ENCODE assay signal across 8 mouse cellular contexts in genomic region chr13:21753051-21753523, GRCm38 (mm10). TPM values are rescaled to one million over a fixed set of nuclear protein-coding genes. Genes with fewer than 3 reads are reported as not detected.
DNase-seq lines count a peak whose midpoint lies in the region; ATAC-seq and TF ChIP-seq lines count a peak whose summit lies in the region.

No protein-coding gene starts in this region.

- no peak for DNase-seq in cerebellum, adult 2 months
- no peak for DNase-seq in cerebellum, adult 9-10 months
- DNase-seq in A20 (ENCODE audit: low read depth, low spot score), result peak; percentile 77
- DNase-seq in liver, embryonic 11.5 days (ENCODE audit: low spot score), result no peak
- DNase-seq in cerebellum, postnatal 4 days (ENCODE audit: low spot score in 2 of 2), result no peak
- no peak for DNase-seq in cerebellum, postnatal 10 days

- no peaks in the 10 kb centered on the region for H3K9me3 ChIP-seq in liver, embryonic 11.5 days (ENCODE audit: control insufficient read depth, low read length)
- no peaks in the 10 kb centered on the region for H3K9me3 ChIP-seq in stomach, embryonic 16.5 days (replicated peaks; ENCODE audit: control insufficient read depth, low read length)

- TF ChIP-seq POLR2A in cerebellum, adult 2 months (IDR thresholded peaks at IDR 0.05; ENCODE audit: borderline replicate concordance, insufficient read depth, low read length), result no peak
- TF ChIP-seq POLR2A in embryonic fibroblast, embryonic 13.5 days (IDR thresholded peaks at IDR 0.05; ENCODE audit: low read depth, low read length), result no peak; the same call in 1 of the 2 replicates

- H3K4me1 ChIP-seq in cerebellum, adult 2 months (ENCODE audit: control insufficient read depth, insufficient read depth, low read length), result no peaks in the 10 kb centered on the region
- peaks cover 6% of the 10 kb centered on the region for H3K4me1 ChIP-seq in embryonic fibroblast, embryonic 13.5 days (ENCODE audit: control insufficient read depth, insufficient read depth, low read length)
- peaks cover 11% of the 10 kb centered on the region for H3K4me1 ChIP-seq in liver, embryonic 11.5 days (replicated peaks; ENCODE audit: control insufficient read depth, insufficient read depth, low read length)
- peaks cover 20% of the 10 kb centered on the region for H3K4me1 ChIP-seq in stomach, embryonic 16.5 days (ENCODE audit: control insufficient read depth, insufficient read depth, low read length)

- no peaks in the 10 kb centered on the region for H3K36me3 ChIP-seq in liver, embryonic 11.5 days (ENCODE audit: control insufficient read depth, insufficient read depth, low read length)
- H3K36me3 ChIP-seq in stomach, embryonic 16.5 days (ENCODE audit: control insufficient read depth, insufficient read depth, low read length), result no peaks in the 10 kb centered on the region

- TF ChIP-seq CTCF in cerebellum, adult 2 months (IDR thresholded peaks at IDR 0.05; ENCODE audit: borderline replicate concordance, insufficient read depth, low read depth, low read length), result no peak
- TF ChIP-seq CTCF in embryonic fibroblast, embryonic 13.5 days (IDR thresholded peaks at IDR 0.05; ENCODE audit: borderline replicate concordance, insufficient read depth, low read length), result no peak

- H3K27ac ChIP-seq in cerebellum, adult 2 months (ENCODE audit: insufficient read depth, low read length), result peak overlapping the region; percentile 57
- peak overlapping the region; percentile 69 for H3K27ac ChIP-seq in embryonic fibroblast, embryonic 13.5 days (ENCODE audit: insufficient read depth, low read length)
- peak overlapping the region; percentile 97 for H3K27ac ChIP-seq in liver, embryonic 11.5 days (ENCODE audit: low read depth, low read length)
- H3K27ac ChIP-seq in stomach, embryonic 16.5 days (ENCODE audit: low read length), result peak overlapping the region; percentile 95

- WGBS in cerebellum, adult 2 months, result 4% methylated on average over 10 of the region's 10 CpGs
- 2% methylated on average over 10 of the region's 10 CpGs for WGBS in liver, embryonic 11.5 days
- 3% methylated on average over 10 of the region's 10 CpGs for WGBS in stomach, embryonic 16.5 days

- H3K27me3 ChIP-seq in cerebellum, adult 2 months (ENCODE audit: control insufficient read depth, insufficient read depth, low read length), result no peaks in the 10 kb centered on the region
- no peaks in the 10 kb centered on the region for H3K27me3 ChIP-seq in liver, embryonic 11.5 days (replicated peaks; ENCODE audit: control insufficient read depth, insufficient read depth, low read length)
- H3K27me3 ChIP-seq in stomach, embryonic 16.5 days (ENCODE audit: control insufficient read depth, insufficient read depth, low read length), result no peaks in the 10 kb centered on the region

- ATAC-seq in liver, embryonic 11.5 days (replicated peaks; ENCODE audit: low FRiP score), result no peak
- no peak for ATAC-seq in stomach, embryonic 16.5 days (ENCODE audit: insufficient read depth, low FRiP score)

- peak overlapping the region; percentile 66 for H3K9ac ChIP-seq in liver, embryonic 11.5 days (ENCODE audit: low read depth, low read length)
- peak overlapping the region; percentile 74 for H3K9ac ChIP-seq in stomach, embryonic 16.5 days (ENCODE audit: low read length)

- H3K4me2 ChIP-seq in liver, embryonic 11.5 days, result peak overlapping the region; percentile 61
- H3K4me2 ChIP-seq in stomach, embryonic 16.5 days (ENCODE audit: low read depth, low read length), result peak overlapping the region; percentile 79

- peak overlapping the region; percentile 47 for H3K4me3 ChIP-seq in cerebellum, adult 2 months (replicated peaks; ENCODE audit: insufficient read depth, low read depth, low read length)
- H3K4me3 ChIP-seq in embryonic fibroblast, embryonic 13.5 days (ENCODE audit: insufficient read depth, low read length), result peak overlapping the region; percentile 49
- peak overlapping the region; percentile 41 for H3K4me3 ChIP-seq in liver, embryonic 11.5 days (ENCODE audit: low read depth, low read length)
- peak overlapping the region; percentile 50 for H3K4me3 ChIP-seq in stomach, embryonic 16.5 days (replicated peaks; ENCODE audit: low read length)

RNA-seq across cellular contexts. Expression of gene Hist1h2ak, which starts 0.5 kb away (rescaled TPM):
- polyA plus RNA-seq in cerebellum, adult 2 months (2012; rRNA removed), result 1.9 and 2.4 TPM in 2 replicates
- polyA plus RNA-seq in embryonic fibroblast, embryonic 13.5 days (2011; ENCODE audit: insufficient read length, low read depth, missing spikeins), result 5.3 TPM in 1 of 2 replicates, not detected in the other
- 7.6 and 7.7 TPM in 2 replicates for polyA plus RNA-seq in liver, embryonic 11.5 days (2014; fragmentation: Nextera tagmentation; extraction: Ambion mirVana)
- 18.1 and 21.5 TPM in 2 replicates for polyA plus RNA-seq in stomach, embryonic 16.5 days (2015; fragmentation: Nextera tagmentation; extraction: Ambion mirVana)

RNA-seq across cellular contexts. Expression of gene Hist1h2bn, which starts 0.8 kb away (rescaled TPM):
- polyA plus RNA-seq in cerebellum, adult 2 months (2012; rRNA removed), result 1.2 and 2.6 TPM in 2 replicates
- 2.4 and 9.6 TPM in 2 replicates for polyA plus RNA-seq in embryonic fibroblast, embryonic 13.5 days (2011; ENCODE audit: insufficient read length, low read depth, missing spikeins)
- polyA plus RNA-seq in liver, embryonic 11.5 days (2014; fragmentation: Nextera tagmentation; extraction: Ambion mirVana), result 1.9 and 2.0 TPM in 2 replicates
- polyA plus RNA-seq in stomach, embryonic 16.5 days (2015; fragmentation: Nextera tagmentation; extraction: Ambion mirVana), result 1.3 and 2.9 TPM in 2 replicates

RNA-seq across cellular contexts. Expression of gene Hist1h4k, which starts 2.8 kb away (rescaled TPM):
- 16.9 and 17.5 TPM in 2 replicates for polyA plus RNA-seq in cerebellum, adult 2 months (2012; rRNA removed)
- 1.9 and 7.3 TPM in 2 replicates for polyA plus RNA-seq in embryonic fibroblast, embryonic 13.5 days (2011; ENCODE audit: insufficient read length, low read depth, missing spikeins)
- 2.4 and 5.1 TPM in 2 replicates for polyA plus RNA-seq in liver, embryonic 11.5 days (2014; fragmentation: Nextera tagmentation; extraction: Ambion mirVana)
- 3.9 and 8.4 TPM in 2 replicates for polyA plus RNA-seq in stomach, embryonic 16.5 days (2015; fragmentation: Nextera tagmentation; extraction: Ambion mirVana)

RNA-seq across cellular contexts. Expression of gene Hist1h4j, which starts 18.2 kb away (rescaled TPM):
- polyA plus RNA-seq in cerebellum, adult 2 months (2012; rRNA removed), result 2.4 and 3.6 TPM in 2 replicates
- polyA plus RNA-seq in embryonic fibroblast, embryonic 13.5 days (2011; ENCODE audit: insufficient read length, low read depth, missing spikeins), result 2.6 and 4.1 TPM in 2 replicates
- 0.80 and 1.1 TPM in 2 replicates for polyA plus RNA-seq in liver, embryonic 11.5 days (2014; fragmentation: Nextera tagmentation; extraction: Ambion mirVana)
- 1.7 and 2.3 TPM in 2 replicates for polyA plus RNA-seq in stomach, embryonic 16.5 days (2015; fragmentation: Nextera tagmentation; extraction: Ambion mirVana)

RNA-seq across cellular contexts. Expression of gene Hist1h1b, which starts 27.3 kb away (rescaled TPM):
- polyA plus RNA-seq in cerebellum, adult 2 months (2012; rRNA removed), result 0.27 and 0.41 TPM in 2 replicates
- polyA plus RNA-seq in embryonic fibroblast, embryonic 13.5 days (2011; ENCODE audit: insufficient read length, low read depth, missing spikeins), result 2.3 and 7.8 TPM in 2 replicates
- 19.0 and 20.4 TPM in 2 replicates for polyA plus RNA-seq in liver, embryonic 11.5 days (2014; fragmentation: Nextera tagmentation; extraction: Ambion mirVana)
- polyA plus RNA-seq in stomach, embryonic 16.5 days (2015; fragmentation: Nextera tagmentation; extraction: Ambion mirVana), result 9.6 and 10.6 TPM in 2 replicates
